Mouse (Mus musculus) small intestine, adult 2 months (tissue): Measurements from ENCODE around the gene Atxn2.

Experiments used
- CTCF ChIP-seq: fragments of 200-500 bp; IDR thresholded peaks from 2 replicates; pipeline ENCODE4 v1.5.1; 2012; ENCODE audit warnings: low read depth, mild to moderate bottlenecking, control low read depth, inconsistent platforms, low read length, moderate library complexity, mixed read lengths; ENCODE audit not compliant: insufficient replicate concordance, insufficient read length; ENCODE audit errors: extremely low read depth
- POLR2A ChIP-seq: fragments of 200-500 bp; IDR thresholded peaks from 2 replicates; pipeline ENCODE4 v1.6.1; 2012; ENCODE audit warnings: low read depth, mild to moderate bottlenecking, control low read depth, inconsistent platforms, low read length, moderate library complexity

DNA sequence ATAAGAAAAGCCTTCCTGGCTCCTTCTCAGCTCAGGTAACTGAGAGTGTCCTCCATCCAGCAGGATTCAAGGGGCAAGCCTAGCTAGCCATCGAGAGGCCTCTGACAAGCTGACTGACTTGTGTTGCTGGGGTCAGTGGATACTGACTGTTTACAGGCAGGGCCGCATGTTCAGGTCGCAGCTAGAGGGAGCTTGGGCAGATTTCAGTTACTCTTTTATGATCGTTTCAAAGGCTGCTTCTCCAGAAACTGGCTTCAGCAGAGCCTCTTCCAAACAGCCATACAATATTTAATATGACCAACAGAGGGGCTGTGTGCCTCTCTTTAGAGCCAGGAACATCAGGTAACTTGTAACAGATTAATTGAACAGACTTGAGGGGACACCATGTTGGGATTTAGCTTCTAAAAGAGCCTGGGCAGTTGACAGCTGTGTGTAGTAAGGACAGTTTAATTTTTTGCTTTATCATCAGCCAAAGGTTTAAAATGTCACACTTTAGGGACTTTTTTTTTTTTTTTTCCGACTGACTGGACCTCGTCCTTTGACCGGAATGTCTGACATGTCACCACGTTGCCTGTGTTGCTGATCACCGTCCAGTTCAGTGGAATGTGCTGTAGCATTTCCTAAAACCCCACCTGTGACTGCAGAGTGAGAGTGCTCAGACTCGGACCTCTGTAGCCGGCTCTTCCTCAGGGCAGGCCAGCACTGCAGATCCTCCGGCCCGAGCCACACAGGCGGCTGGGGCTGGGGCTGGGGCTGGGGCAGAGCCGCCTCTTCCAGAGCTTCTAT is 24.8 kb upstream of the Atxn2 start:
- TF ChIP-seq CTCF = peak; percentile 29; the same call in 1 of the 2 replicates
- no peak for TF ChIP-seq POLR2A
